In genomic region chr19:38063201-38063600, GRCm38 (mm10) we compare ENCODE assay signal across 26 mouse cellular contexts. TPM values are rescaled to one million over a fixed set of nuclear protein-coding genes. Genes with fewer than 3 reads are reported as not detected.
A peak's percentile ranks its signal among the peaks of the same experiment; 100 is the strongest.
DNase-seq lines count a peak whose midpoint lies in the region; ATAC-seq and TF ChIP-seq lines count a peak whose summit lies in the region.
"Had no signal": no experiment of that assay in that cellular context is flagged by ENCODE, and none has a peak within 500 bp of the region (broad histone marks: within the 10 kb centered on the region; RNA-seq: fewer than 3 reads in every experiment).

No protein-coding gene starts in this region.

- H3K9me3 ChIP-seq in E14TG2a.4 (ENCODE audit: low read length) (no peaks in the 10 kb centered on the region), ES-Bruce4 (replicated peaks; ENCODE audit: control insufficient read depth, insufficient read depth, low read length, poor library complexity, severe bottlenecking) (peaks cover 23% of the 10 kb centered on the region), ES-E14 (ENCODE audit: control insufficient read depth, insufficient read depth, low read depth, low read length) (no peaks in the 10 kb centered on the region)
- H3K9me3 ChIP-seq in forebrain, embryonic 16.5 days (ENCODE audit: control insufficient read depth, low read length) = no peaks in the 10 kb centered on the region
- H3K9me3 ChIP-seq: embryonic facial prominence, embryonic 13.5 days; embryonic facial prominence, embryonic 15.5 days; forebrain, embryonic 10.5 days; forebrain, embryonic 12.5 days had no signal

- H3K27ac ChIP-seq in ES-Bruce4 (ENCODE audit: insufficient read depth, low read length) (peak overlapping the region; percentile 79), ES-E14 (ENCODE audit: insufficient read depth, low read depth, low read length, poor library complexity, severe bottlenecking) (peak overlapping the region; percentile 84; the same call in 1 of the 2 replicates)
- no peak overlapping the region for H3K27ac ChIP-seq in forebrain, embryonic 16.5 days (ENCODE audit: low read length)
- H3K27ac ChIP-seq: embryonic facial prominence, embryonic 13.5 days; embryonic facial prominence, embryonic 15.5 days; forebrain, embryonic 10.5 days; forebrain, embryonic 12.5 days had no signal

- in situ Hi-C loops in ES-E14 (cut with MboI; ENCODE audit: low sequenced_read_pairs in 2 of 2, unreplicated experiment in 2 of 2) = no loop called here

- H3K4me2 ChIP-seq in forebrain, embryonic 16.5 days (ENCODE audit: low read length) = no peak overlapping the region
- H3K4me2 ChIP-seq: embryonic facial prominence, embryonic 13.5 days; embryonic facial prominence, embryonic 15.5 days; forebrain, embryonic 12.5 days had no signal

- peaks cover 83% of the 10 kb centered on the region for H3K36me3 ChIP-seq in E14TG2a.4 (ENCODE audit: insufficient read depth, low read length)
- peaks cover 72% of the 10 kb centered on the region for H3K36me3 ChIP-seq in ES-Bruce4 (ENCODE audit: control insufficient read depth, insufficient read depth, low read length, poor library complexity, severe bottlenecking)
- H3K36me3 ChIP-seq in ES-E14 (ENCODE audit: control insufficient read depth, insufficient read depth, low read length, poor library complexity, severe bottlenecking) = peaks cover 22% of the 10 kb centered on the region
- 0 out of 2 replicates have a peak, but pooled peaks cover 4% of the 10 kb centered on the region for H3K36me3 ChIP-seq in forebrain, embryonic 16.5 days (ENCODE audit: control insufficient read depth, insufficient read depth)

- no peak for TF ChIP-seq POLR2A in ES-Bruce4 (IDR thresholded peaks at IDR 0.05; ENCODE audit: insufficient read depth, low read length)

- ATAC-seq in forebrain, embryonic 16.5 days = no peak
- ATAC-seq: forebrain, embryonic 14.5 days; forebrain, postnatal 0 days had no signal

- no peak overlapping the region for H3K9ac ChIP-seq in ES-Bruce4 (ENCODE audit: low read depth, poor library complexity, severe bottlenecking)
- no peak overlapping the region; the same call in 1 of the 2 replicates for H3K9ac ChIP-seq in ES-E14 (ENCODE audit: insufficient read depth, low read depth, low read length, poor library complexity, severe bottlenecking)
- no peak overlapping the region for H3K9ac ChIP-seq in forebrain, embryonic 16.5 days (replicated peaks; ENCODE audit: low read depth, low read length)
- H3K9ac ChIP-seq: embryonic facial prominence, embryonic 13.5 days; embryonic facial prominence, embryonic 15.5 days; forebrain, embryonic 12.5 days; forebrain, postnatal 0 days had no signal

- TF ChIP-seq EP300 in ES-Bruce4 (IDR thresholded peaks at IDR 0.05; ENCODE audit: insufficient read depth, low read depth, low read length) = no peak

- DNase-seq in ES-E14 (ENCODE audit: low read depth, low spot score) (no peak), ZHBTc4 (ENCODE audit: low read depth, low spot score) (peak; percentile 38)
- no peak for DNase-seq in adrenal gland, postnatal 36 days
- no peak for DNase-seq in kidney, adult 11 months
- DNase-seq: adrenal gland, adult 2 months; adrenal gland, postnatal 10 days; adrenal gland, postnatal 25 days; cerebellum, adult 11-12 months; cerebellum, adult 2 months; cerebellum, adult 9-10 months; cerebellum, postnatal 14 days; cerebellum, postnatal 36 days; embryo, embryonic 11 days; forebrain, postnatal 0 days had no signal

- H3K27me3 ChIP-seq in E14TG2a.4 (ENCODE audit: insufficient read depth, low read length) (no peaks in the 10 kb centered on the region), ES-Bruce4 (ENCODE audit: control insufficient read depth, insufficient read depth, low read length, poor library complexity, severe bottlenecking) (no peaks in the 10 kb centered on the region)
- no peaks in the 10 kb centered on the region for H3K27me3 ChIP-seq in forebrain, embryonic 16.5 days (replicated peaks; ENCODE audit: control insufficient read depth, insufficient read depth, low read length)
- H3K27me3 ChIP-seq: embryonic facial prominence, embryonic 13.5 days; embryonic facial prominence, embryonic 15.5 days; forebrain, embryonic 12.5 days had no signal

- peaks cover 86% of the 10 kb centered on the region for H3K4me1 ChIP-seq in E14TG2a.4 (replicated peaks; ENCODE audit: low read depth, low read length)
- H3K4me1 ChIP-seq in ES-Bruce4 (ENCODE audit: control insufficient read depth, insufficient read depth, low read length) = peaks cover 6% of the 10 kb centered on the region
- peaks cover 7 to 14% of the 10 kb centered on the region in 2 experiments for H3K4me1 ChIP-seq in ES-E14 (ENCODE audit: control insufficient read depth in 2 of 2, insufficient read depth in 2 of 2, low read length in 2 of 2, poor library complexity in 1 of 2)
- H3K4me1 ChIP-seq in forebrain, embryonic 16.5 days (replicated peaks; ENCODE audit: control insufficient read depth, insufficient read depth, low read length) = no peaks in the 10 kb centered on the region
- H3K4me1 ChIP-seq: embryonic facial prominence, embryonic 13.5 days; embryonic facial prominence, embryonic 15.5 days; forebrain, embryonic 10.5 days; forebrain, embryonic 12.5 days had no signal

- WGBS in forebrain, embryonic 16.5 days = 90% methylated on average over 3 of the region's 3 CpGs

- no peak for TF ChIP-seq CTCF in E14TG2a.4 (conservative IDR thresholded peaks at IDR 0.05; ENCODE audit: low read length)
- no peak for TF ChIP-seq CTCF in ES-Bruce4 (IDR thresholded peaks at IDR 0.05; ENCODE audit: low read depth, low read length)

- H3K4me3 ChIP-seq in E14TG2a.4 (replicated peaks; ENCODE audit: low read length) (peak overlapping the region; percentile 35), ES-Bruce4 (ENCODE audit: low read depth, low read length) (no peak overlapping the region), ES-E14 (ENCODE audit: insufficient read depth in 1 of 2, low read depth in 1 of 2, low read length in 2 of 2, poor library complexity in 1 of 2, severe bottlenecking in 1 of 2) (peak overlapping the region in 1 of 2 experiments; percentile 15; a peak in 2 of 4 replicates)
- H3K4me3 ChIP-seq in forebrain, embryonic 16.5 days (replicated peaks; ENCODE audit: low read length) = no peak overlapping the region
- H3K4me3 ChIP-seq: embryonic facial prominence, embryonic 13.5 days; embryonic facial prominence, embryonic 15.5 days; erythroblast, embryonic 14.5 days; forebrain, embryonic 10.5 days; forebrain, embryonic 12.5 days had no signal

TF ChIP-seq in ES-E14, 5 proteins besides CTCF, POLR2A, EP300 and RAD21:
- TF ChIP-seq CHD2 (IDR thresholded peaks at IDR 0.05; ENCODE audit: low read depth, low read length) (no peak), HCFC1 (IDR thresholded peaks at IDR 0.05; ENCODE audit: borderline replicate concordance, insufficient read depth, low read length) (no peak), MAFK (IDR thresholded peaks at IDR 0.05; ENCODE audit: insufficient read depth, low read depth, low read length) (no peak), ZNF384 (IDR thresholded peaks at IDR 0.05; ENCODE audit: low read depth, low read length) (no peak), ZC3H11A (IDR thresholded peaks at IDR 0.05; ENCODE audit: borderline replicate concordance, low read depth, low read length) (no peak)

RNA-seq across cellular contexts. Expression of gene Cep55, which starts 8.4 kb away (rescaled TPM):
- polyA plus RNA-seq in ES-Bruce4 (2011; ENCODE audit: insufficient read depth, insufficient read length, low read depth, missing spikeins) = 70.4 and 75.1 TPM in 2 replicates
- total RNA-seq in ES-E14 (2012; rRNA removed) = 43.5 and 51.1 TPM in 2 replicates
- 1 to 10 TPM; 2.2 to 2.5 TPM for total RNA-seq in adrenal gland, postnatal 36 days (2021)
- polyA plus RNA-seq in forebrain, embryonic 16.5 days (2015; fragmentation: Nextera tagmentation; extraction: Ambion mirVana) = 12.2 and 17.8 TPM in 2 replicates
- polyA plus RNA-seq: erythroblast, embryonic 14.5 days had no signal

RNA-seq across cellular contexts. Expression of gene Myof, which starts 19.8 kb away (rescaled TPM):
- 23.1 and 25.2 TPM in 2 replicates for polyA plus RNA-seq in ES-Bruce4 (2011; ENCODE audit: insufficient read depth, insufficient read length, low read depth, missing spikeins)
- total RNA-seq in ES-E14 (2012; rRNA removed) = 29.8 and 44.3 TPM in 2 replicates
- 10 to 100 TPM; 33.4 to 59.2 TPM for total RNA-seq in adrenal gland, postnatal 36 days (2021)
- polyA plus RNA-seq in forebrain, embryonic 16.5 days (2015; fragmentation: Nextera tagmentation; extraction: Ambion mirVana) = 1.5 and 2.0 TPM in 2 replicates
- polyA plus RNA-seq: erythroblast, embryonic 14.5 days had no signal

RNA-seq across cellular contexts. Expression of gene Ffar4, which starts 33.7 kb away (rescaled TPM):
- not detected in 2 replicates for polyA plus RNA-seq in ES-Bruce4 (2011; ENCODE audit: insufficient read depth, insufficient read length, low read depth, missing spikeins)
- total RNA-seq in ES-E14 (2012; rRNA removed) = 0.22 and 0.90 TPM in 2 replicates
- total RNA-seq in adrenal gland, postnatal 36 days (2021) = 10 to 100 TPM in 1 of 2 experiments, 1 to 10 TPM in 1; 2.5 to 10.4 TPM
- 0.17 TPM in 1 of 2 replicates, not detected in the other for polyA plus RNA-seq in forebrain, embryonic 16.5 days (2015; fragmentation: Nextera tagmentation; extraction: Ambion mirVana)
- total RNA-seq: MEL had no signal
- polyA plus RNA-seq: C2C12; cerebellum, adult 2 months; embryonic facial prominence, embryonic 11.5 days; embryonic facial prominence, embryonic 13.5 days; erythroblast, embryonic 14.5 days; forebrain, embryonic 10.5 days; forebrain, embryonic 12.5 days had no signal

Comparison
In these comparisons a context has a peak if more than half of its experiments do, and no peak if none do; other contexts are left out.
1. RNA of gene Cep55, which starts 8.4 kb away (total RNA-seq): 43.5 to 51.1 TPM in ES-E14; 2.2 to 2.5 TPM in adrenal gland, postnatal 36 days; every median in the first group is over 10 times any median in the second.